Mouse (Mus musculus): ENCODE data around the gene Srebf2. TPM values are rescaled to one million over a fixed set of nuclear protein-coding genes. Genes with fewer than 3 reads are reported as not detected.

Srebf2 gene
- polyA plus RNA-seq, 1 experiment from 2014 or later, result 143 TPM

DNA sequence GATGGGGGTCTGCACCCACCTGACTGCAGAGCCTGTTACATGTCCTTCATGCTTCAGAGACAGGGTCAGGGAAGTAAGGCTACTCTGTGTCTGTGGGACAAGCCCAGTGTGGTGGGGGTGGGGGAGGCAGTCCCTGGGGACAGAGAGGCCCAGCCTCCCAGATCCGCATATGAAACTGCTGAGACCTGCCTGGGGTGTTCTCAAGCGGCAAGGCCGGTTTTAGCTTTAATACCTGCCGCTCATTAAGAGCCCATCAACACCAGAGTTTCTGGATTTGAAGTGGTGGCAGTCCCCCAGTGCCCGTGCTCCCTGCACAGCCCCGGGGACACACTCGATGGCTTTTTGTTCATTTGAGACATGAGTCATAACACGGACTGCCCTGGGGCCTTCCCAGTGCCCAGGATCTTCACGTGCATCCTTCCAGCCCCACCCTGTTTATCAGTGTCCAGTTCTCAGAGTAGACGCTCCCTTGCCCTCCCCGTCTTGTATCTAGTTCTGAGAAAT lies 82.6 kb downstream of the Srebf2 start:
- DNase-seq (ENCODE audit: low spot score) (no peak), ATAC-seq (ENCODE audit: low FRiP score) (no peak)
- no peak overlapping the region for H3K4me3 ChIP-seq (ENCODE audit: low read depth, low read length)
- no peak overlapping the region for H3K4me2 ChIP-seq (replicated peaks; ENCODE audit: low read depth, low read length)
- H3K4me1 ChIP-seq (replicated peaks; ENCODE audit: control insufficient read depth, insufficient read depth, low read length), result peaks cover 1% of the 10 kb centered on the region; the same call in 1 of the 2 replicates
- 0 out of 2 replicates have a peak, but pooled peaks cover 2% of the 10 kb centered on the region for H3K36me3 ChIP-seq (ENCODE audit: control insufficient read depth, insufficient read depth, low read length)
- WGBS, result 45% methylated on average over 11 of the region's 11 CpGs
- peaks cover 4% of the 10 kb centered on the region; the same call in 1 of the 2 replicates for H3K27me3 ChIP-seq (ENCODE audit: control insufficient read depth, insufficient read depth, low read length)
- no peaks in the 10 kb centered on the region for H3K9me3 ChIP-seq (ENCODE audit: control insufficient read depth, low read length)
- H3K27ac ChIP-seq (ENCODE audit: low read depth, low read length), result no peak overlapping the region
- H3K9ac ChIP-seq (ENCODE audit: low read depth, low read length), result no peak overlapping the region

GRCm38 (mm10) chr15:82230098-82230611 lies 83.2 kb downstream of the Srebf2 start:
- 0 out of 2 replicates have a peak, but pooled peaks cover 2% of the 10 kb centered on the region for H3K36me3 ChIP-seq (ENCODE audit: control insufficient read depth, insufficient read depth, low read length)
- 61% methylated on average over 6 of the region's 6 CpGs for WGBS
- H3K4me2 ChIP-seq (replicated peaks; ENCODE audit: low read depth, low read length), result no peak overlapping the region
- no peaks in the 10 kb centered on the region for H3K4me1 ChIP-seq (replicated peaks; ENCODE audit: control insufficient read depth, insufficient read depth, low read length)
- H3K9me3 ChIP-seq (ENCODE audit: control insufficient read depth, low read length), result no peaks in the 10 kb centered on the region
- DNase-seq (ENCODE audit: low spot score) (no peak), ATAC-seq (ENCODE audit: low FRiP score) (no peak)
- no peak overlapping the region for H3K4me3 ChIP-seq (ENCODE audit: low read depth, low read length)
- no peak overlapping the region for H3K9ac ChIP-seq (ENCODE audit: low read depth, low read length)
- peaks cover 2% of the 10 kb centered on the region; the same call in 1 of the 2 replicates for H3K27me3 ChIP-seq (ENCODE audit: control insufficient read depth, insufficient read depth, low read length)
- no peak overlapping the region for H3K27ac ChIP-seq (ENCODE audit: low read depth, low read length)

GRCm38 (mm10) chr15:82231100-82231499 lies 84.1 kb downstream of the Srebf2 start:
- H3K27ac ChIP-seq (ENCODE audit: low read depth, low read length), result no peak overlapping the region
- H3K27me3 ChIP-seq (ENCODE audit: control insufficient read depth, insufficient read depth, low read length), result no peaks in the 10 kb centered on the region
- no peak overlapping the region for H3K4me3 ChIP-seq (ENCODE audit: low read depth, low read length)
- 0 out of 2 replicates have a peak, but pooled peaks cover 2% of the 10 kb centered on the region for H3K36me3 ChIP-seq (ENCODE audit: control insufficient read depth, insufficient read depth, low read length)
- no peaks in the 10 kb centered on the region for H3K4me1 ChIP-seq (replicated peaks; ENCODE audit: control insufficient read depth, insufficient read depth, low read length)
- H3K9ac ChIP-seq (ENCODE audit: low read depth, low read length), result no peak overlapping the region
- H3K9me3 ChIP-seq (ENCODE audit: control insufficient read depth, low read length), result no peaks in the 10 kb centered on the region
- WGBS, result 84% methylated on average over 4 of the region's 4 CpGs
- no peak for ATAC-seq (ENCODE audit: low FRiP score)
- no peak for DNase-seq (ENCODE audit: low spot score)
- no peak overlapping the region for H3K4me2 ChIP-seq (replicated peaks; ENCODE audit: low read depth, low read length)

DNA sequence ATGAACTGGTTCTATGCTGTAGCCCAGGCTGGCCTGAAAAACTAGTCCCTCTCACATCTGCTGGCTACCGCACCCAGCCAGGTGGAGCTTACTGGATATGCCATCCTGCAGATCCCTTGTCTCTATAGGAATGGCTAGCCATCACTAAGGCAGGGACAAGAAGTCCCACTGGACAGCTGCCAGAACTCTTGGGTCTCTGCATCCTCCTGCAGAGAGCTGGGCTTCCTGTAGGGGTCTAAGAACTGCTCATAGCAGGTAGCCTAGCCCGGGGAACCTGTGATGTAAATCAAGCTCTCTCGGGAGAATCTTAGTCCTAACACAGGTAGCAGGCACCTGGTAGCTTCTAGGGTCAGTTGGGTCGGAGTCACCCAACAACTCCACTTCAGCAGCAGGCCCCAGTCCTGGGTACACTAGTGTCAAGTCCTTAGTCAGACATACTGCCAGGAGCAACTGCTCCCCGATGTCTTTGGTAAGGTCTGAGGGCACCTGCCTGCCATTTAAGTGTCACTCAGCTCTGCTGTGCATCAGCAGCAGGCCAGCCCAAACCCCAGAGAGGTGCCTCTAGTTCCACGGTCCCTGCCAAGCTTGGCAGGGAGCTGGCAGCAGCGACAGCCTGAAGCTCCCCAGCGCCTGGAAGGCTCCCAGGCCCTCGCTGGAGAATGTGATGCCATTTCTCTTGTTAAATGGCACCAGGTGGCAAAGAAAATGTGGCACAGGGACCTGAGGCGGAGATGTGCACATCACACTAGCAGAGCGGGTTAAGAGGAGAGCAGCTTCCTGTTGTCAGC lies 84.8 kb downstream of the Srebf2 start:
- ATAC-seq (ENCODE audit: low FRiP score) (no peak), DNase-seq (ENCODE audit: low spot score) (no peak)
- no peaks in the 10 kb centered on the region for H3K4me1 ChIP-seq (replicated peaks; ENCODE audit: control insufficient read depth, insufficient read depth, low read length)
- H3K9me3 ChIP-seq (ENCODE audit: control insufficient read depth, low read length), result no peaks in the 10 kb centered on the region
- H3K27me3 ChIP-seq (ENCODE audit: control insufficient read depth, insufficient read depth, low read length), result no peaks in the 10 kb centered on the region
- H3K4me2 ChIP-seq (replicated peaks; ENCODE audit: low read depth, low read length), result no peak overlapping the region
- WGBS, result 70% methylated on average over 11 of the region's 11 CpGs
- H3K4me3 ChIP-seq (ENCODE audit: low read depth, low read length), result no peak overlapping the region
- 0 out of 2 replicates have a peak, but pooled peaks cover 2% of the 10 kb centered on the region for H3K36me3 ChIP-seq (ENCODE audit: control insufficient read depth, insufficient read depth, low read length)
- H3K9ac ChIP-seq (ENCODE audit: low read depth, low read length), result no peak overlapping the region
- no peak overlapping the region for H3K27ac ChIP-seq (ENCODE audit: low read depth, low read length)

DNA sequence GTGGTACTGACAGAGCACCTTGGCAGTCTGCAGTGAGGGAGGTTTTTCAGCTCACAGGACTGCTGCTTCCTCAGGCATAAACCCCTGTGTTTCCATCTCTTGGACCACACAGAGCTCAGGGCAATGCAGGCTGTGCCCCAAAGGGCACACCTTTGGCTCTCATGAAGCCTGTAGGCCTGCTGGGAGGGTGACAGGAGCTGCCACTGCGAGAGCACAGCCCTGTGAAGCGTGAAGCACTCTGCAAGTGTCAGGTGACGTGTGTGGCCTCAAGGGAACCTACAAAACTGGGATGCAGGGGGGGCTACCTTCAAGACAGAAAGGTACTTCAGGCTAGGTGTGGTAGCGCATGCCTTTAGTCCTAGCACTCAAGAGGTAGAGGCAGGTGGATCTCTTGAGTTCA lies 85.7 kb downstream of the Srebf2 start:
- 0 out of 2 replicates have a peak, but pooled peaks cover 2% of the 10 kb centered on the region for H3K36me3 ChIP-seq (ENCODE audit: control insufficient read depth, insufficient read depth, low read length)
- no peak overlapping the region for H3K4me3 ChIP-seq (ENCODE audit: low read depth, low read length)
- WGBS, result 72% methylated on average over 4 of the region's 4 CpGs
- DNase-seq (ENCODE audit: low spot score), result no peak
- no peak overlapping the region for H3K4me2 ChIP-seq (replicated peaks; ENCODE audit: low read depth, low read length)
- no peaks in the 10 kb centered on the region for H3K27me3 ChIP-seq (ENCODE audit: control insufficient read depth, insufficient read depth, low read length)
- no peaks in the 10 kb centered on the region for H3K4me1 ChIP-seq (replicated peaks; ENCODE audit: control insufficient read depth, insufficient read depth, low read length)
- no peak for ATAC-seq (ENCODE audit: low FRiP score)
- no peaks in the 10 kb centered on the region for H3K9me3 ChIP-seq (ENCODE audit: control insufficient read depth, low read length)
- H3K9ac ChIP-seq (ENCODE audit: low read depth, low read length), result no peak overlapping the region
- no peak overlapping the region for H3K27ac ChIP-seq (ENCODE audit: low read depth, low read length)

DNA sequence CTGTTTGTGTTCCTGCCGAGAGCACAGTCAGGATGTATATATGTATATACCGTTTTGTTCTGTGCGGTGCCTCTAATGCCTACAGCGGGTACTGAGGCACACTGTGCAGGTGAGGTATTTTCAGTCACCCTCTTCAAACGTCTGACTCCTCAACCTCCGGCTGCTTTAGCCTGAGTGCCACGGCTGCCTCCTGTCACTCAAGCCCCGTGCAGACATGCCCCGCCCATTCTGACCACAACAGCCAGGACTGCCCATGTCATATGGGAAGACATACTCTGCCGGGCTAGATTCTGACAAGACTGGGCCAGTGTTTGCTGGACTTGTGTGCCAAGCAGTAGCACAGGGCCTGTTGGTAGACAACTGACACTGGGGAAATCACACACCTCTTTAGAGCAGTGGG lies 88.7 kb downstream of the Srebf2 start:
- Histone ChIP-seq H3K4me1 (replicated peaks; ENCODE audit: control insufficient read depth, insufficient read depth, low read length) (no peaks in the 10 kb centered on the region), H3K4me3 (ENCODE audit: low read depth, low read length) (no peak overlapping the region), H3K9ac (ENCODE audit: low read depth, low read length) (no peak overlapping the region), H3K36me3 (ENCODE audit: control insufficient read depth, insufficient read depth, low read length) (0 out of 2 replicates have a peak, but pooled peaks cover 2% of the 10 kb centered on the region), H3K27ac (ENCODE audit: low read depth, low read length) (no peak overlapping the region), H3K4me2 (replicated peaks; ENCODE audit: low read depth, low read length) (no peak overlapping the region), H3K27me3 (ENCODE audit: control insufficient read depth, insufficient read depth, low read length) (no peaks in the 10 kb centered on the region), H3K9me3 (ENCODE audit: control insufficient read depth, low read length) (no peaks in the 10 kb centered on the region)
- DNase-seq (ENCODE audit: low spot score) (no peak), ATAC-seq (ENCODE audit: low FRiP score) (no peak)
- WGBS, result 76% methylated on average over 10 of the region's 10 CpGs

DNA sequence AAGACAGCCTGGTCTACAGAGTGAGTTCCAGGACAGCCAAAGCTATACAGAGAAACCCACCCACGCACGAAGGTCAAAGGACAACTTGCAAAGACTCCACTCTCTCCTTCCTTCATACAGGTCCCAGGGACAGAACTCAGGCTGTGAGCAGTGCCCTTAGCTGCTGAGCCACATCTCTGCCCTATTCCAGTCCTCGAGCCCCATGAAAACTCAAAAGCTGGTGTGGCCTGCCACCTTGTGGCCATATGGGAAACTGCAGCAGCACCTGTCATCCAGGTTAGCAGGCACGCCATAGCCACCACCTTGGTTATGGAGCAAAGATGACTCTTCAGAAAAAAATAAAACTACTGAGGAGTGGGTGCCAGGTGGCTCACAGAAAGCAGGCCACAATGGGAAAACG lies 89.6 kb downstream of the Srebf2 start:
- H3K4me1 ChIP-seq (replicated peaks; ENCODE audit: control insufficient read depth, insufficient read depth, low read length), result no peaks in the 10 kb centered on the region

DNA sequence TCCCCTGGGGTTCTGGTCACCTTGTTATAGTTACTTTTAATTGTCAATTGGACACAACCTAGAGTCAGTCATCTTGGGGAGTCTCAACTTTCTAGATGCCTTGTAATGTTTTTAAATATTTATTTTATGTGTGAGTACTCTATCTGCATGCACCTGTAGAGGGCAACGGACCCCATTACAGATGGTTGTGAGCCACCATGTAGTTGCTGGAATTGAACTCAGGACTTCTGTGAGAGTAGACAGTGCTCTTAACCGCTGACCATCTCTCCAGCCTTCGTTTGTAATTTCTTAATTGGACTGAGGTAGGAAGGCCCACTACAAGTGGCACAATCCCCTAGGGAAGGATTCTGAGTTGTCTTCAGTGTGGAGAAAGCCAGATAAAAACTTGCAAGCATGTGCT lies 96.3 kb downstream of the Srebf2 start:
- no peaks in the 10 kb centered on the region for H3K36me3 ChIP-seq (ENCODE audit: control insufficient read depth, insufficient read depth, low read length)
- peak overlapping the region; percentile 88 for H3K4me2 ChIP-seq (replicated peaks; ENCODE audit: low read depth, low read length)
- no peaks in the 10 kb centered on the region for H3K27me3 ChIP-seq (ENCODE audit: control insufficient read depth, insufficient read depth, low read length)
- no peak overlapping the region for H3K9ac ChIP-seq (ENCODE audit: low read depth, low read length)
- DNase-seq (ENCODE audit: low spot score) (no peak), ATAC-seq (ENCODE audit: low FRiP score) (no peak)
- H3K27ac ChIP-seq (ENCODE audit: low read depth, low read length), result no peak overlapping the region
- 78% methylated on average over 3 of the region's 3 CpGs for WGBS
- 0 out of 2 replicates have a peak, but pooled peaks cover 2% of the 10 kb centered on the region for H3K4me1 ChIP-seq (replicated peaks; ENCODE audit: control insufficient read depth, insufficient read depth, low read length)
- no peaks in the 10 kb centered on the region for H3K9me3 ChIP-seq (ENCODE audit: control insufficient read depth, low read length)
- peak overlapping the region; percentile 74 for H3K4me3 ChIP-seq (ENCODE audit: low read depth, low read length)

More for the DNA sequence above, 89.6 kb downstream of the Srebf2 start:
- 26% methylated on average over 5 of the region's 5 CpGs for WGBS
- Histone ChIP-seq H3K9me3 (ENCODE audit: control insufficient read depth, low read length) (no peaks in the 10 kb centered on the region), H3K36me3 (ENCODE audit: control insufficient read depth, insufficient read depth, low read length) (0 out of 2 replicates have a peak, but pooled peaks cover 2% of the 10 kb centered on the region), H3K9ac (ENCODE audit: low read depth, low read length) (no peak overlapping the region), H3K4me3 (ENCODE audit: low read depth, low read length) (no peak overlapping the region), H3K4me2 (replicated peaks; ENCODE audit: low read depth, low read length) (no peak overlapping the region), H3K27me3 (ENCODE audit: control insufficient read depth, insufficient read depth, low read length) (no peaks in the 10 kb centered on the region), H3K27ac (ENCODE audit: low read depth, low read length) (no peak overlapping the region)
- DNase-seq (ENCODE audit: low spot score), result peak; percentile 88
- peak; percentile 54 for ATAC-seq (ENCODE audit: low FRiP score)

Measured in hindbrain, embryonic 11.5 days (tissue).